Mouse (Mus musculus): ENCODE data around the gene Hebp2. TPM values are rescaled to one million over a fixed set of nuclear protein-coding genes. Genes with fewer than 3 reads are reported as not detected.
"Not testable (repeated sequence)": the region's sequence is repeated elsewhere in the genome, so short reads cannot be mapped to it uniquely, and the experiment has no call there.

Hebp2 gene
- 1 to 10 TPM; 3.3 to 3.9 TPM for total RNA-seq (2021)

- intact Hi-C loops (cut with DNase I) = no loop called here
- DNase-seq = peak; percentile 69 to 74
These were observed at the start of gene Hebp2 for GRCm38 (mm10) chr10:18545813-18546235. Gene Hebp2 (minus strand): TSS chr10:18546076.

GRCm38 (mm10) chr10:18589455-18589854 lies 43.6 kb upstream of the Hebp2 start:
- intact Hi-C loops (cut with DNase I) = no loop called here
- DNase-seq = no peak

- intact Hi-C loops (cut with DNase I) = no loop called here
- DNase-seq = no peak
These were observed 38.3 kb upstream of the Hebp2 start for GRCm38 (mm10) chr10:18584188-18584587.

GRCm38 (mm10) chr10:18572581-18572980 lies 26.7 kb upstream of the Hebp2 start:
- DNase-seq = no peak
- intact Hi-C loops (cut with DNase I) = no loop called here

- intact Hi-C loops (cut with DNase I) = loop anchor here (2.0 to 5.0 kb wide), 3 partner anchors 40 to 344 kb away; no protein-coding TSS in a partner anchor
- DNase-seq = peak; percentile 39 to 70
These were observed 17.1 kb upstream of the Hebp2 start for GRCm38 (mm10) chr10:18562940-18563339.

GRCm38 (mm10) chr10:18561445-18561844 lies 15.6 kb upstream of the Hebp2 start:
- intact Hi-C loops (cut with DNase I) = loop anchor here (5.0 kb wide), 1 partner anchor 346 kb away; no protein-coding TSS in a partner anchor
- DNase-seq = no peak

GRCm38 (mm10) chr10:18559076-18559475 lies 13.2 kb upstream of the Hebp2 start:
- DNase-seq; intact Hi-C loops (cut with DNase I): not testable (repeated sequence)

- DNase-seq = no peak
- intact Hi-C loops (cut with DNase I) = no loop called here
These were observed 3.7 kb upstream of the Hebp2 start for GRCm38 (mm10) chr10:18549321-18550216.

GRCm38 (mm10) chr10:18547381-18547780 lies 1.5 kb upstream of the Hebp2 start:
- no peak for DNase-seq
- intact Hi-C loops (cut with DNase I) = no loop called here

GRCm38 (mm10) chr10:18545309-18545708 lies 567 bp downstream of the Hebp2 start:
- DNase-seq = peak in 1 of 2 experiments; percentile 17
- intact Hi-C loops (cut with DNase I) = no loop called here

GRCm38 (mm10) chr10:18536889-18537288 lies 9.0 kb downstream of the Hebp2 start:
- intact Hi-C loops (cut with DNase I) = no loop called here
- DNase-seq = no peak

GRCm38 (mm10) chr10:18532293-18532692 lies 13.6 kb downstream of the Hebp2 start:
- no peak for DNase-seq
- intact Hi-C loops (cut with DNase I) = no loop called here

GRCm38 (mm10) chr10:18530161-18530560 lies 15.7 kb downstream of the Hebp2 start:
- no peak for DNase-seq
- intact Hi-C loops (cut with DNase I) = no loop called here

- intact Hi-C loops (cut with DNase I) = loop anchor here (2.0 to 5.0 kb wide), 2 partner anchors 207 to 292 kb away; no protein-coding TSS in a partner anchor
- no peak for DNase-seq
These were observed 16.7 kb downstream of the Hebp2 start for GRCm38 (mm10) chr10:18529177-18529576.

GRCm38 (mm10) chr10:18528475-18528874 lies 17.4 kb downstream of the Hebp2 start:
- intact Hi-C loops (cut with DNase I) = loop anchor here (1.0 to 5.0 kb wide), 4 partner anchors 75 to 292 kb away; no protein-coding TSS in a partner anchor
- DNase-seq = peak; percentile 55 to 75

GRCm38 (mm10) chr10:18527766-18528165 lies 18.1 kb downstream of the Hebp2 start:
- DNase-seq = peak in 1 of 2 experiments; percentile 37
- intact Hi-C loops (cut with DNase I) = loop anchor here (1.0 to 5.0 kb wide), 4 partner anchors 74 to 291 kb away; no protein-coding TSS in a partner anchor

GRCm38 (mm10) chr10:18526851-18527675 lies 18.8 kb downstream of the Hebp2 start:
- intact Hi-C loops (cut with DNase I) = loop anchor here (5.0 kb wide), 1 partner anchor 205 kb away; no protein-coding TSS in a partner anchor
- no peak for DNase-seq

- intact Hi-C loops (cut with DNase I) = loop anchor here (5.0 kb wide), 1 partner anchor 204 kb away; no protein-coding TSS in a partner anchor
These were observed 19.6 kb downstream of the Hebp2 start for GRCm38 (mm10) chr10:18526184-18526850.

GRCm38 (mm10) chr10:18525726-18526125 lies 20.1 kb downstream of the Hebp2 start:
- intact Hi-C loops (cut with DNase I) = loop anchor here (5.0 kb wide), 1 partner anchor 203 kb away; no protein-coding TSS in a partner anchor

More at GRCm38 (mm10) chr10:18526184-18526850, 19.6 kb downstream of the Hebp2 start:
- DNase-seq = peak; percentile 56 to 57

GRCm38 (mm10) chr10:18525311-18525710 lies 20.6 kb downstream of the Hebp2 start:
- DNase-seq = no peak
- intact Hi-C loops (cut with DNase I) = loop anchor here (5.0 kb wide), 1 partner anchor 203 kb away; no protein-coding TSS in a partner anchor

More at GRCm38 (mm10) chr10:18525726-18526125, 20.1 kb downstream of the Hebp2 start:
- no peak for DNase-seq

Measured in heart, postnatal 10 days (tissue).